Mouse (Mus musculus) forebrain, embryonic 15.5 days (tissue): ENCODE data around the gene Evc. TPM values are rescaled to one million over a fixed set of nuclear protein-coding genes. Genes with fewer than 3 reads are reported as not detected.
A peak's percentile ranks its signal among the peaks of the same experiment; 100 is the strongest.

Experiments used
- ATAC-seq: fragments of 200-750 bp; cut with Nextera tagmentation; replicated peaks from 2 replicates; pipeline ENCODE4 v1.8.0; 2017; ENCODE audit warnings: mild to moderate bottlenecking, moderate TSS enrichment, moderate library complexity
- H3K27ac ChIP-seq: fragments of 300-500 bp; sonication (generic); replicated peaks from 2 replicates; pipeline ENCODE4 v1.5.1; 2015; ENCODE audit warnings: mild to moderate bottlenecking, inconsistent platforms
- H3K27me3 ChIP-seq: fragments of 300-500 bp; sonication (generic); 2 replicates; pipeline ENCODE4 v1.6.1; 2015; ENCODE audit warnings: inconsistent platforms
- H3K36me3 ChIP-seq: fragments of 300-500 bp; sonication (generic); 2 replicates; pipeline ENCODE4 v1.6.1; 2015; ENCODE audit warnings: mild to moderate bottlenecking, inconsistent platforms
- H3K4me1 ChIP-seq: fragments of 300-500 bp; sonication (generic); 2 replicates; pipeline ENCODE4 v1.6.1; 2015; ENCODE audit warnings: inconsistent platforms
- H3K4me2 ChIP-seq: fragments of 300-500 bp; sonication (generic); replicated peaks from 2 replicates; pipeline ENCODE4 v1.6.1; 2015; ENCODE audit warnings: mild to moderate bottlenecking, inconsistent platforms
- H3K4me3 ChIP-seq: fragments of 300-500 bp; sonication (generic); 2 replicates; pipeline ENCODE4 v1.5.1; 2015; ENCODE audit warnings: mild to moderate bottlenecking, inconsistent platforms
- H3K9ac ChIP-seq: fragments of 300-500 bp; sonication (generic); replicated peaks from 2 replicates; pipeline ENCODE4 v1.6.1; 2015; ENCODE audit warnings: mild to moderate bottlenecking, inconsistent platforms
- H3K9me3 ChIP-seq: fragments of 300-500 bp; sonication (generic); 2 replicates; pipeline ENCODE4 v1.6.1; 2016; ENCODE audit warnings: inconsistent platforms
- WGBS: fragments of 180-500 bp; shearing (Covaris S2); methylation state at CpG from one replicate; pipeline ENCODE4 v1.1.7; 2015; ENCODE audit warnings: mixed read lengths; 5-methylcytosine and 5-hydroxymethylcytosine counted together
- polyA plus RNA-seq: library from polyadenylated mRNA; unstranded; fragments of >200 nt; fragmentation: Nextera tagmentation; extraction: Ambion mirVana; gene quantifications from 2 replicates; pipeline ENCODE4 v1.2.1, GENCODE M21; 2015

Gene Evc
- polyA plus RNA-seq, 1 experiment from 2014 or later, result 7.1 TPM

GRCm38 (mm10) chr5:37298370-37298769 lies 38.3 kb downstream of the Evc start:
- no peak; the same call in 1 of the 2 replicates for ATAC-seq
- Histone ChIP-seq H3K4me1 (peaks cover 7% of the 10 kb centered on the region; the same call in 1 of the 2 replicates), H3K4me3 (no peak overlapping the region), H3K9me3 (no peaks in the 10 kb centered on the region), H3K4me2 (no peak overlapping the region), H3K27me3 (no peaks in the 10 kb centered on the region), H3K36me3 (no peaks in the 10 kb centered on the region), H3K9ac (no peak overlapping the region), H3K27ac (no peak overlapping the region)
- WGBS, result 19% methylated on average over 7 of the region's 7 CpGs

DNA sequence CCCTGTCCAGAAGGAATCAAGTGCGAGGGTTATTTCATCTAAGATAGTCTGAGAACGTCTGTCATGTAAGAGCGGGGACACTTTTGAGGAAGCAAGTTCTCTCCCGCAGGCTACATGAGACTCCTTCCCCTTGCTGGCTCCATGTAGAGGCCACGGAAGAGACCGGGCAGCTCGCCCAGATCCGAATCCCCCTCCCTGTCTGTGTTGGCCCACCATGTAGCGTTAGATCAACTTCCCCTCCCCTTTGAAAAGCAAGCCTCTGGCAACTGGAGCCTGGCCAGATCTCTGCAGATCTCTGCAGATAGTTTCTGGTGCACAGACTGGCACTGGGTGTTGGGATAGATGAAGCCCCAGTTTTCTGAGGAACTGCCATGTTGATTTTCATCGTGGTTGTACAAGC lies 40.0 kb downstream of the Evc start:
- Histone ChIP-seq H3K36me3 (peaks cover 6% of the 10 kb centered on the region), H3K4me1 (peaks cover 7% of the 10 kb centered on the region; the same call in 1 of the 2 replicates), H3K27me3 (no peaks in the 10 kb centered on the region), H3K27ac (0 out of 2 replicates have a peak overlapping the region, but pooled peaks have one; percentile 3), H3K4me3 (no peak overlapping the region), H3K9ac (no peak overlapping the region), H3K9me3 (no peaks in the 10 kb centered on the region), H3K4me2 (no peak overlapping the region)
- ATAC-seq, result peak; percentile 60
- WGBS, result 54% methylated on average over 10 of the region's 10 CpGs

GRCm38 (mm10) chr5:37290983-37291382 lies 45.7 kb downstream of the Evc start:
- no peaks in the 10 kb centered on the region for H3K4me1 ChIP-seq
- H3K36me3 ChIP-seq, result peaks cover 58% of the 10 kb centered on the region
- H3K9me3 ChIP-seq, result no peaks in the 10 kb centered on the region
- ATAC-seq, result no peak
- H3K4me2 ChIP-seq, result no peak overlapping the region
- 75% methylated on average over 9 of the region's 9 CpGs for WGBS
- H3K4me3 ChIP-seq, result no peak overlapping the region
- no peak overlapping the region for H3K27ac ChIP-seq
- no peaks in the 10 kb centered on the region for H3K27me3 ChIP-seq
- no peak overlapping the region for H3K9ac ChIP-seq

GRCm38 (mm10) chr5:37289236-37289635 lies 47.5 kb downstream of the Evc start:
- ATAC-seq, result peak; percentile 44; the same call in 1 of the 2 replicates
- Histone ChIP-seq H3K4me2 (no peak overlapping the region), H3K9ac (no peak overlapping the region), H3K27me3 (no peaks in the 10 kb centered on the region), H3K4me3 (no peak overlapping the region), H3K36me3 (peaks cover 72% of the 10 kb centered on the region), H3K9me3 (no peaks in the 10 kb centered on the region), H3K27ac (no peak overlapping the region), H3K4me1 (no peaks in the 10 kb centered on the region)
- 15% methylated on average over 3 of the region's 3 CpGs for WGBS

- Histone ChIP-seq H3K9ac (no peak overlapping the region), H3K4me3 (no peak overlapping the region), H3K4me2 (no peak overlapping the region), H3K4me1 (no peaks in the 10 kb centered on the region), H3K9me3 (no peaks in the 10 kb centered on the region), H3K36me3 (peaks cover 81% of the 10 kb centered on the region), H3K27me3 (no peaks in the 10 kb centered on the region), H3K27ac (no peak overlapping the region)
- peak; percentile 42 for ATAC-seq
- 79% methylated on average over 3 of the region's 3 CpGs for WGBS
Observed at GRCm38 (mm10) chr5:37288374-37288773, 48.3 kb downstream of the Evc start.

GRCm38 (mm10) chr5:37281021-37281420 lies 55.7 kb downstream of the Evc start:
- no peak overlapping the region for H3K4me2 ChIP-seq
- H3K9ac ChIP-seq, result no peak overlapping the region
- H3K9me3 ChIP-seq, result no peaks in the 10 kb centered on the region
- no peak overlapping the region for H3K4me3 ChIP-seq
- 93% methylated on average over 11 of the region's 11 CpGs for WGBS
- ATAC-seq, result no peak; the same call in 1 of the 2 replicates
- H3K36me3 ChIP-seq, result peaks cover 94% of the 10 kb centered on the region
- no peak overlapping the region for H3K27ac ChIP-seq
- no peaks in the 10 kb centered on the region for H3K4me1 ChIP-seq
- no peaks in the 10 kb centered on the region for H3K27me3 ChIP-seq

DNA sequence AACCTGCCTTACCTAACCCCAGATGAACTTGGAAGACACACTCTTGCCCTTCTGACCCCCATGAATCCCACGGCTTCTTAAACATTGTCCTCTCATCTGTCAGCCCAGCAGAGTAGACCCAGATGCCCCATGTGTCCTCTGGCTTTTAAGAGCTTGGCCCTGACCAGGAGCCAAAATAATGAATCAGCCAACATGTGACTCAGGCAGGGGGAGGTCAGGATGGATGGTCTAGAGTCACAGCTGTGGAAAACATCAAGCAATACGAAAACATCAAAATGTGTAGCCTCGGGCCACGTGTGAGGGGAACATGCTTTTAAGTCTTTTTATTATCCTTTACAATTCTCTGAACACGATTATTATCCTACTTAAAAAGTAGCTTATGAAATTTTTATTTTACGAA lies 72.9 kb downstream of the Evc start:
- WGBS, result 88% methylated on average over 6 of the region's 6 CpGs
- no peaks in the 10 kb centered on the region for H3K9me3 ChIP-seq
- H3K4me2 ChIP-seq, result no peak overlapping the region
- H3K27ac ChIP-seq, result no peak overlapping the region
- H3K36me3 ChIP-seq, result peaks cover 35% of the 10 kb centered on the region
- H3K4me1 ChIP-seq, result peaks cover 29% of the 10 kb centered on the region
- no peaks in the 10 kb centered on the region for H3K27me3 ChIP-seq
- ATAC-seq, result no peak
- H3K4me3 ChIP-seq, result no peak overlapping the region
- no peak overlapping the region for H3K9ac ChIP-seq

GRCm38 (mm10) chr5:37261734-37262133 lies 75.0 kb downstream of the Evc start:
- Histone ChIP-seq H3K27me3 (no peaks in the 10 kb centered on the region), H3K36me3 (peaks cover 17% of the 10 kb centered on the region), H3K4me2 (no peak overlapping the region), H3K4me1 (peaks cover 50% of the 10 kb centered on the region), H3K9me3 (no peaks in the 10 kb centered on the region), H3K9ac (no peak overlapping the region), H3K27ac (peak overlapping the region; percentile 37; the same call in 1 of the 2 replicates), H3K4me3 (no peak overlapping the region)
- ATAC-seq, result peak; percentile 70
- WGBS, result 51% methylated on average over 5 of the region's 5 CpGs

DNA sequence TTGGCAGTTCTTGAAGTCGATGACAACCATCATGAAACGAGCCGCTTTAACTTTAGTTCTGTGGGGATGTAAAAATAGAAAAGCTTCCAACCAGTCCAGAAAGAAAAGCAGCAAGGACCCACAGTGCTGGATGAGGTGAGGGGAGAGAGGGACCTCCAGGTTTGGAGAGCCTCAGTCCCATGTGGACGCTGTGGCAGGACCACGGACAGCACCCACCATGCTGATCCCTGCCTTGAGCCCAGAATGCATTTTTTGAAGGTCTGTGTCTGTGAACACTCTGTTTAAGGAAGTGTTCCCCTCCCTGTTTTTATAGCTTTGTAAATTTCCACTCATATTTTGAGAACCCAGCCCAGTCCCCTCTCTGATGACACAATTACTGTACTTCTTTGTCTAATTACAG lies 79.5 kb downstream of the Evc start:
- Histone ChIP-seq H3K27me3 (no peaks in the 10 kb centered on the region), H3K4me3 (no peak overlapping the region), H3K27ac (peak overlapping the region; percentile 16), H3K9me3 (no peaks in the 10 kb centered on the region), H3K36me3 (no peaks in the 10 kb centered on the region), H3K4me1 (peaks cover 71% of the 10 kb centered on the region), H3K4me2 (no peak overlapping the region), H3K9ac (no peak overlapping the region)
- no peak for ATAC-seq
- WGBS, result 52% methylated on average over 5 of the region's 5 CpGs

DNA sequence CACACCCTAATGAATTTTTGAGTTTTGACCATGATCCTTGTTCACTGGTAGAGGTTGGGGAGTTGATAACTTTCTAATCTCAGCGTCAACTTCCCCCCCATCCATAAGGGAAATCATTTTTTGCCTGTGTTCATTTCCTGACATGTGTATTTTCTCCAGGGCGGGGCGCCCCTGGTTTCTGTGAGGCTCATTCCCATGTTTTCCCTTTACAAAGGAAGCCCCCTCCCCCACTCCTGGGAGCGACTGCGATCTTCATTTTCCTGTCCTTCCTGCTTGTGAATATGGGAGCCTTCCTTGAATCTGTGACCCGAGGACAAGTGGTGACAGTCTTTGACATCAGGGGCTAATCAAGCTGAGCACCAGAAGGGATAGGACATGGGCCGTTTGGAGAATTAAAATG lies 79.9 kb downstream of the Evc start:
- peak overlapping the region; percentile 16; the same call in 1 of the 2 replicates for H3K27ac ChIP-seq
- no peak overlapping the region for H3K9ac ChIP-seq
- H3K9me3 ChIP-seq, result no peaks in the 10 kb centered on the region
- H3K4me3 ChIP-seq, result no peak overlapping the region
- WGBS, result 69% methylated on average over 7 of the region's 7 CpGs
- no peaks in the 10 kb centered on the region for H3K27me3 ChIP-seq
- H3K4me2 ChIP-seq, result no peak overlapping the region
- no peaks in the 10 kb centered on the region for H3K36me3 ChIP-seq
- peaks cover 71% of the 10 kb centered on the region for H3K4me1 ChIP-seq
- no peak for ATAC-seq

- Histone ChIP-seq H3K4me2 (no peak overlapping the region), H3K27me3 (no peaks in the 10 kb centered on the region), H3K27ac (no peak overlapping the region), H3K9me3 (no peaks in the 10 kb centered on the region), H3K4me1 (peaks cover 85% of the 10 kb centered on the region), H3K36me3 (no peaks in the 10 kb centered on the region), H3K9ac (no peak overlapping the region), H3K4me3 (no peak overlapping the region)
- no peak for ATAC-seq
- WGBS, result 65% methylated on average over 4 of the region's 4 CpGs
Observed at GRCm38 (mm10) chr5:37254523-37254922, 82.2 kb downstream of the Evc start.

- Histone ChIP-seq H3K4me2 (no peak overlapping the region), H3K27me3 (no peaks in the 10 kb centered on the region), H3K27ac (no peak overlapping the region), H3K9me3 (no peaks in the 10 kb centered on the region), H3K4me1 (peaks cover 87% of the 10 kb centered on the region), H3K4me3 (no peak overlapping the region), H3K36me3 (no peaks in the 10 kb centered on the region), H3K9ac (no peak overlapping the region)
- 85% methylated on average over 9 of the region's 9 CpGs for WGBS
- ATAC-seq, result no peak
Observed at GRCm38 (mm10) chr5:37252101-37252804, 84.4 kb downstream of the Evc start.

GRCm38 (mm10) chr5:37251596-37251995 lies 85.1 kb downstream of the Evc start:
- no peak for ATAC-seq
- Histone ChIP-seq H3K27ac (no peak overlapping the region), H3K4me3 (no peak overlapping the region), H3K4me2 (no peak overlapping the region; the same call in 1 of the 2 replicates), H3K36me3 (no peaks in the 10 kb centered on the region), H3K4me1 (peaks cover 81% of the 10 kb centered on the region), H3K9ac (no peak overlapping the region), H3K9me3 (no peaks in the 10 kb centered on the region), H3K27me3 (no peaks in the 10 kb centered on the region)
- WGBS, result 78% methylated on average over 3 of the region's 3 CpGs
